Mouse (Mus musculus) heart, adult 2 months (tissue): Measurements from ENCODE around the gene Wdr81. TPM values are rescaled to one million over a fixed set of nuclear protein-coding genes. Genes with fewer than 3 reads are reported as not detected.

ENCODE experiments used
- DNase-seq, 2 experiments: peaks; one replicate each; pipeline ENCODE4 v3.0.0; 2021
- H3K27ac ChIP-seq: fragments of 200-600 bp; 2 replicates; pipeline ENCODE4 v1.8.1; 2022
- H3K27me3 ChIP-seq: fragments of 200-500 bp; 2 replicates; pipeline ENCODE4 v1.6.1; 2012; ENCODE audit warnings: mild to moderate bottlenecking, low read length, inconsistent platforms, mixed read lengths; ENCODE audit not compliant: control insufficient read depth, insufficient read depth
- H3K36me3 ChIP-seq: fragments of 200-500 bp; 2 replicates; pipeline ENCODE4 v1.6.1; 2012; ENCODE audit warnings: low read length, inconsistent platforms; ENCODE audit not compliant: control insufficient read depth, insufficient read depth
- H3K4me1 ChIP-seq: fragments of 200-500 bp; 2 replicates; pipeline ENCODE4 v1.6.1; 2011; ENCODE audit warnings: low read length; ENCODE audit not compliant: control insufficient read depth, insufficient read depth
- H3K4me3 ChIP-seq: fragments of 200-600 bp; 2 replicates; pipeline ENCODE4 v1.8.1; 2022
- H3K79me2 ChIP-seq: fragments of 200-500 bp; replicated peaks from 2 replicates; pipeline ENCODE4 v1.6.1; 2012; ENCODE audit warnings: mild to moderate bottlenecking, inconsistent platforms, low read length, moderate library complexity, mixed read lengths; ENCODE audit not compliant: control insufficient read depth, insufficient read depth
- H3K9ac ChIP-seq: fragments of 200-500 bp; 2 replicates; pipeline ENCODE4 v1.6.1; 2012; ENCODE audit warnings: low read depth, mild to moderate bottlenecking, control low read depth, inconsistent platforms, low read length, mixed read lengths
- CTCF ChIP-seq: fragments of 200-600 bp; IDR thresholded peaks from 2 replicates; pipeline ENCODE4 v1.8.1; 2022; ENCODE audit warnings: antibody characterized with exemption, mild to moderate bottlenecking, moderate library complexity
- EP300 ChIP-seq: fragments of 200-500 bp; IDR thresholded peaks from 2 replicates; pipeline ENCODE4 v1.6.1; 2011; ENCODE audit warnings: low read depth, low read length, control low read depth; ENCODE audit not compliant: insufficient read depth
- POLR2A ChIP-seq: fragments of 200-500 bp; IDR thresholded peaks from 2 replicates; pipeline ENCODE4 v1.6.1; 2011; ENCODE audit warnings: mild to moderate bottlenecking, low read depth, low read length, control low read depth; ENCODE audit not compliant: insufficient read depth
- WGBS: fragments of 180-500 bp; shearing (Covaris S2); methylation state at CpG from one replicate; pipeline ENCODE4 v1.1.7; 2018; 5-methylcytosine and 5-hydroxymethylcytosine counted together
- intact Hi-C: fragments of 180-260 bp; cut with DNase I; formaldehyde crosslinking; loops from one replicate; pipeline ENCODE4 v1.15.1; 2025
- microRNA-seq, 2 experiments: library from miRNA; unstranded; fragments of <30 nt; microRNA quantifications; one replicate each; pipeline ENCODE4 v1.2.0; 2021
- polyA plus RNA-seq: library from polyadenylated mRNA; depleted of rRNA; stranded (reverse); fragments of >200 nt; gene quantifications from 2 replicates; pipeline ENCODE4 v1.2.3, GENCODE M21; 2012; rRNA removed
- total RNA-seq, 2 experiments: library from RNA; stranded (reverse); gene quantifications; 2 replicates each; pipeline ENCODE4 v1.2.3; 2021

Wdr81 gene
- total and polyA plus RNA-seq, 3 experiments: 7.0 to 9.6 (median 8.3) TPM

- no peaks in the 10 kb centered on the region for H3K36me3 ChIP-seq
- no peaks in the 10 kb centered on the region for H3K79me2 ChIP-seq
- H3K4me1 ChIP-seq: no peaks in the 10 kb centered on the region
- intact Hi-C loops: no loop called here
- H3K27me3 ChIP-seq: no peaks in the 10 kb centered on the region
- H3K27ac ChIP-seq: no peak overlapping the region
- no peak overlapping the region for H3K4me3 ChIP-seq
- TF ChIP-seq CTCF: no peak
- no peak for TF ChIP-seq EP300
- TF ChIP-seq POLR2A: no peak
- WGBS: 50% methylated on average over 1 of the region's 1 CpGs
- H3K9ac ChIP-seq: no peak overlapping the region
- DNase-seq: no peak
Measured at GRCm38 (mm10) chr11:75395611-75396010, 58.9 kb downstream of the Wdr81 start.

Small RNA genes lying within 50 kb of the gene (microRNA-seq; reads per million reads assigned to microRNA genes)
- gene Mir22: 19,435 to 60,333 reads per million in 2 experiments

Other genes with a start within 250 kb of the Wdr81 start
- gene Rpa1, start 106.4 kb downstream of the Wdr81 start, total RNA-seq: 10 to 100 TPM; 54.8 to 60.7 TPM
- gene Rpa1, start 106.4 kb downstream of the Wdr81 start, polyA plus RNA-seq: 16.8 and 24.8 TPM in 2 replicates
- gene Smyd4, start 106.3 kb downstream of the Wdr81 start, total RNA-seq: 1 to 10 TPM; 5.7 to 6.4 TPM
- 3.2 and 3.9 TPM in 2 replicates for gene Smyd4, start 106.3 kb downstream of the Wdr81 start, polyA plus RNA-seq
- gene Serpinf1, start 32.0 kb downstream of the Wdr81 start, total RNA-seq: 10 to 100 TPM; 17.4 to 28.5 TPM
- gene Serpinf1, start 32.0 kb downstream of the Wdr81 start, polyA plus RNA-seq: 84.5 and 96.1 TPM in 2 replicates
- gene Serpinf2, start 15.1 kb downstream of the Wdr81 start, total RNA-seq: not detected
- gene Serpinf2, start 15.1 kb downstream of the Wdr81 start, polyA plus RNA-seq: 0.18 and 0.61 TPM in 2 replicates
- 1 to 10 TPM; 3.7 to 4.6 TPM for gene Tlcd2, start 7.0 kb upstream of the Wdr81 start, total RNA-seq
- gene Tlcd2, start 7.0 kb upstream of the Wdr81 start, polyA plus RNA-seq: 10.3 and 14.3 TPM in 2 replicates
- gene Prpf8, start 32.1 kb upstream of the Wdr81 start, total RNA-seq: 10 to 100 TPM; 84.4 to 93.2 TPM
- gene Prpf8, start 32.1 kb upstream of the Wdr81 start, polyA plus RNA-seq: 49.0 and 86.5 TPM in 2 replicates
- 10 to 100 TPM; 40.5 to 48.8 TPM for gene Rilp, start 55.4 kb upstream of the Wdr81 start, total RNA-seq
- 39.2 and 62.0 TPM in 2 replicates for gene Rilp, start 55.4 kb upstream of the Wdr81 start, polyA plus RNA-seq
- gene Scarf1, start 58.8 kb upstream of the Wdr81 start, total RNA-seq: 1 to 10 TPM; 7.6 to 8.5 TPM
- gene Scarf1, start 58.8 kb upstream of the Wdr81 start, polyA plus RNA-seq: 18.1 and 21.6 TPM in 2 replicates
- gene Slc43a2, start 77.0 kb upstream of the Wdr81 start, total RNA-seq: 10 to 100 TPM; 13.7 to 14.6 TPM
- gene Slc43a2, start 77.0 kb upstream of the Wdr81 start, polyA plus RNA-seq: 13.1 and 13.6 TPM in 2 replicates
- gene Pitpna, start 133.4 kb upstream of the Wdr81 start, total RNA-seq: 10 to 100 TPM; 96.6 to 99.1 TPM
- 57.2 and 95.9 TPM in 2 replicates for gene Pitpna, start 133.4 kb upstream of the Wdr81 start, polyA plus RNA-seq
- 10 to 100 TPM; 24.5 to 30.2 TPM for gene Inpp5k, start 176.3 kb upstream of the Wdr81 start, total RNA-seq
- 42.8 and 59.8 TPM in 2 replicates for gene Inpp5k, start 176.3 kb upstream of the Wdr81 start, polyA plus RNA-seq
- 100 to 1,000 TPM in 1 of 2 experiments, 10 to 100 TPM in 1; 96.9 to 105 TPM for gene Myo1c, start 195.8 kb upstream of the Wdr81 start, total RNA-seq
- 68.7 and 94.7 TPM in 2 replicates for gene Myo1c, start 195.8 kb upstream of the Wdr81 start, polyA plus RNA-seq
- gene Crk, start 224.5 kb upstream of the Wdr81 start, total RNA-seq: 10 to 100 TPM; 82.9 to 90.3 TPM
- 27.6 and 64.4 TPM in 2 replicates for gene Crk, start 224.5 kb upstream of the Wdr81 start, polyA plus RNA-seq